Mouse (Mus musculus): Measurements from ENCODE around the gene Sema3f. TPM values are rescaled to one million over a fixed set of nuclear protein-coding genes. Genes with fewer than 3 reads are reported as not detected.

The Sema3f gene
- polyA plus RNA-seq, 2 experiments: 0.69 to 3.5 TPM

DNA sequence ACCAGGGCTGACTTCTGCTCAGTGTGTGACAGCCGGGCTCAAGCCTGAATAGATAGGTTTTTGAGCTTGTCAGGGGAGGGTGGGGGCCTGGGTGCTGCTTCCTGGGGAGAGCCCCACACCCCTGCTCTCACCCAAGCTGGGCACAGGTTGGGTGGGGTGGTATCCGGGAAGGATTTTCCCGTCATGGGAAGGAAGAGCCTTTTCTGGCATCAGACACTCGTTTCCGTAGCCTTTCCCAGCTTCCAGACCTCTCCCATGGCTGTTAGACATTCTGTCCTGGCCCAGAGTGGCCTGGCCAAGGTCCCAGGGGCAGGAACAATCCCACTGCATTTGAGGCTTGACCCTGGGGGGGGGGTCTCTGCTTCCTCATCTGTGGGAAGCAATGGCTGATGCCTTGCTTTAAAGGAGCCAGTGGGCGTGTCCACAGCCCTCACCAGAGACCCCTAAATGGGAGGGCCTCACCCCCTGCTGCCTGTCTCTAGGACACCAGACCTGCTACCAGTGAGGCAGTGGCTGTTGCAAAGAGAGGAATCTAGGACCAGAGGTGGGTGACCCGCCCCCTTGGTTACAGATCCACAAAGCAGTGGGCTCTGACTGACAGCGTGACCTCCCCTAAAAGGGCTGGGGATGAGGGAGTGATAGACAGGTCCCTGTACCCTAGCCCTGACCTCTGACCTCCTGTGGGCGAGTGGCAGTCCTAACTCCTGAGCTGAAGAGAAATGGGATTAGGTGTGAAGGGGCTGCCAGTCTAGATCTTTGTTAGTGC is 13.2 kb downstream of the Sema3f start:
- H3K36me3 ChIP-seq (replicated peaks; ENCODE audit: control insufficient read depth, insufficient read depth, low read depth): no peaks in the 10 kb centered on the region
- TF ChIP-seq EP300 (IDR thresholded peaks at IDR 0.05; ENCODE audit: low read depth) (no peak), CTCF (IDR thresholded peaks at IDR 0.05; ENCODE audit: low read depth) (no peak)
- ATAC-seq (ENCODE audit: insufficient read depth) (no peak), DNase-seq (ENCODE audit: low read depth in 3 of 3, low spot score in 3 of 3) (no peak)
- H3K4me1 ChIP-seq (replicated peaks; ENCODE audit: control insufficient read depth in 2 of 2, insufficient read depth in 2 of 2, low read length in 1 of 2): peaks cover 0 to 2% of the 10 kb centered on the region in 2 experiments; a peak in 1 of 4 replicates
- no peak overlapping the region for H3K4me3 ChIP-seq (ENCODE audit: insufficient read depth in 1 of 2, low read depth in 2 of 2, low read length in 2 of 2)
- H3K4me2 ChIP-seq (ENCODE audit: low read depth): no peak overlapping the region
- no peaks in the 10 kb centered on the region for H3K27me3 ChIP-seq (ENCODE audit: control insufficient read depth, insufficient read depth, low read length)
- H3K27ac ChIP-seq: no peak overlapping the region
- 49% methylated on average over 9 of the region's 9 CpGs for WGBS (ENCODE audit: insufficient replicate concordance)
- H3K9me3 ChIP-seq (ENCODE audit: control insufficient read depth, low read length): no peaks in the 10 kb centered on the region
- no peak overlapping the region for H3K9ac ChIP-seq (replicated peaks)

DNA sequence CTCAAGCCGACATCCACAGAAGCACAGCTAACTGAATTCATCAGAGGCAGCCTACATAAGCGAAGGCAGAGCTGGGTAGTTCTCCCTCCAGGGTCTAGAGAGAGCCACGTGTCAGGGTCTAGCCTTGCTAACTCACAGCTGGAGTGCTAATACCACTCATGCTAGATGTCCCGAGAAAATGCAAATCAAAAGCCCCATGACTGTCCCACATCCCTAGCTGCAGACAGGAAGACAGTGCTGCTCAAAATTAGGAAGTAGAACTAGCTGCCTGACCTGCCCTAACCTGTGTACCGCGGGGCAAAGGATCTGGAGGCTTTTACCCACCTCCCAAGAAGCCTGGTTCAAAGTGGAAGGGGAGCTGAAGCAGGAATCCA is 14.2 kb downstream of the Sema3f start:
- WGBS (ENCODE audit: insufficient replicate concordance): 23% methylated on average over 6 of the region's 6 CpGs
- Histone ChIP-seq H3K4me1 (replicated peaks; ENCODE audit: control insufficient read depth in 2 of 2, insufficient read depth in 2 of 2, low read length in 1 of 2) (peaks cover 0 to 2% of the 10 kb centered on the region in 2 experiments; a peak in 1 of 4 replicates), H3K9ac (replicated peaks) (no peak overlapping the region), H3K36me3 (replicated peaks; ENCODE audit: control insufficient read depth, insufficient read depth, low read depth) (no peaks in the 10 kb centered on the region), H3K27me3 (ENCODE audit: control insufficient read depth, insufficient read depth, low read length) (no peaks in the 10 kb centered on the region), H3K4me3 (ENCODE audit: insufficient read depth in 1 of 2, low read depth in 2 of 2, low read length in 2 of 2) (no peak overlapping the region), H3K27ac (no peak overlapping the region), H3K9me3 (ENCODE audit: control insufficient read depth, low read length) (no peaks in the 10 kb centered on the region), H3K4me2 (ENCODE audit: low read depth) (no peak overlapping the region)
- DNase-seq (ENCODE audit: low read depth in 3 of 3, low spot score in 3 of 3): no peak
- ATAC-seq (ENCODE audit: insufficient read depth): no peak
- no peak for TF ChIP-seq CTCF (IDR thresholded peaks at IDR 0.05; ENCODE audit: low read depth)
- TF ChIP-seq EP300 (IDR thresholded peaks at IDR 0.05; ENCODE audit: low read depth): no peak

- H3K4me1 ChIP-seq (replicated peaks; ENCODE audit: control insufficient read depth in 2 of 2, insufficient read depth in 2 of 2, low read length in 1 of 2): peaks cover 0 to 2% of the 10 kb centered on the region in 2 experiments; a peak in 1 of 4 replicates
- no peak for DNase-seq (ENCODE audit: low read depth in 3 of 3, low spot score in 3 of 3)
- no peak for TF ChIP-seq CTCF (IDR thresholded peaks at IDR 0.05; ENCODE audit: low read depth)
- TF ChIP-seq EP300 (IDR thresholded peaks at IDR 0.05; ENCODE audit: low read depth): no peak
- ATAC-seq (ENCODE audit: insufficient read depth): no peak
- no peaks in the 10 kb centered on the region for H3K27me3 ChIP-seq (ENCODE audit: control insufficient read depth, insufficient read depth, low read length)
- H3K4me3 ChIP-seq (ENCODE audit: insufficient read depth in 1 of 2, low read depth in 2 of 2, low read length in 2 of 2): no peak overlapping the region
- no peak overlapping the region for H3K9ac ChIP-seq (replicated peaks)
- no peaks in the 10 kb centered on the region for H3K36me3 ChIP-seq (replicated peaks; ENCODE audit: control insufficient read depth, insufficient read depth, low read depth)
- no peaks in the 10 kb centered on the region for H3K9me3 ChIP-seq (ENCODE audit: control insufficient read depth, low read length)
- no peak overlapping the region for H3K4me2 ChIP-seq (ENCODE audit: low read depth)
- H3K27ac ChIP-seq: no peak overlapping the region
- 69% methylated on average over 12 of the region's 12 CpGs for WGBS (ENCODE audit: insufficient replicate concordance)
Observed at GRCm38 (mm10) chr9:107695441-107696105, 14.7 kb downstream of the Sema3f start.

GRCm38 (mm10) chr9:107694627-107695026 is 15.6 kb downstream of the Sema3f start:
- H3K36me3 ChIP-seq (replicated peaks; ENCODE audit: control insufficient read depth, insufficient read depth, low read depth): no peaks in the 10 kb centered on the region
- no peak overlapping the region for H3K27ac ChIP-seq
- no peak overlapping the region for H3K4me2 ChIP-seq (ENCODE audit: low read depth)
- no peaks in the 10 kb centered on the region for H3K27me3 ChIP-seq (ENCODE audit: control insufficient read depth, insufficient read depth, low read length)
- ATAC-seq (ENCODE audit: insufficient read depth) (no peak), DNase-seq (ENCODE audit: low read depth in 3 of 3, low spot score in 3 of 3) (no peak)
- no peak overlapping the region for H3K4me3 ChIP-seq (ENCODE audit: insufficient read depth in 1 of 2, low read depth in 2 of 2, low read length in 2 of 2)
- 58% methylated on average over 7 of the region's 7 CpGs for WGBS (ENCODE audit: insufficient replicate concordance)
- no peak overlapping the region for H3K9ac ChIP-seq (replicated peaks)
- H3K4me1 ChIP-seq (replicated peaks; ENCODE audit: control insufficient read depth in 2 of 2, insufficient read depth in 2 of 2, low read length in 1 of 2): peaks cover 0 to 2% of the 10 kb centered on the region in 2 experiments; a peak in 1 of 4 replicates
- H3K9me3 ChIP-seq (ENCODE audit: control insufficient read depth, low read length): no peaks in the 10 kb centered on the region
- TF ChIP-seq CTCF (IDR thresholded peaks at IDR 0.05; ENCODE audit: low read depth) (no peak), EP300 (IDR thresholded peaks at IDR 0.05; ENCODE audit: low read depth) (no peak)

DNA sequence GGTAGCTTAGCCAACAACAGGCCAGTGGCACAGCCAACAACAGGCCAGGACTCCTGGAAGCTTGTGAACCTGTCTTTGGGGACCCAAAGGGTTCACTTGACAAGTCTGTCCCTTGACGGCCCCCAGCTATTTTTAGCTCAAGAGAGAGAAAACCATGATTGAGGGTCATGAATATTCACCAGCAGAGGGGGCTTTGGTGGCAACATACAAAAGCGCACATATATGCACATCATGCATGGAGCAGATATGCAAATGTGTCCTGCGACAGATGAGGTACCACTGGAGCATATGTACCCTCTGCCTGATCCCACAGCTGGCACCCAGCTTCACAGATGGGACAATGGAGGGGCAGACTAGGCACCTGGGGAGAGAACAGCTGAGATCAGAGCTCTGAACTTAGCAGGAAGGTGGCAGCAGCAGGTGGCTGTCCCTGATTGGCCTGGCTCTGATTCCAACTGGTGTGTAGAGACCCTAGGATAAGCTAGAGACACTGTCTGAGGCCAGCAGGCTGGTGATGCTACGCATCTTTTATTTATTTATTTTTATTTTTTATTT is 16.8 kb downstream of the Sema3f start:
- no peak overlapping the region for H3K4me2 ChIP-seq (ENCODE audit: low read depth)
- no peak overlapping the region for H3K4me3 ChIP-seq (ENCODE audit: insufficient read depth in 1 of 2, low read depth in 2 of 2, low read length in 2 of 2)
- no peaks in the 10 kb centered on the region for H3K9me3 ChIP-seq (ENCODE audit: control insufficient read depth, low read length)
- no peak overlapping the region for H3K27ac ChIP-seq
- TF ChIP-seq EP300 (IDR thresholded peaks at IDR 0.05; ENCODE audit: low read depth) (no peak), CTCF (IDR thresholded peaks at IDR 0.05; ENCODE audit: low read depth) (no peak; the same call in 1 of the 2 replicates)
- H3K9ac ChIP-seq (replicated peaks): no peak overlapping the region
- H3K27me3 ChIP-seq (ENCODE audit: control insufficient read depth, insufficient read depth, low read length): no peaks in the 10 kb centered on the region
- H3K36me3 ChIP-seq (replicated peaks; ENCODE audit: control insufficient read depth, insufficient read depth, low read depth): no peaks in the 10 kb centered on the region
- 0 out of 4 replicates have a peak, but pooled peaks cover 0 to 2% of the 10 kb centered on the region in 2 experiments for H3K4me1 ChIP-seq (replicated peaks; ENCODE audit: control insufficient read depth in 2 of 2, insufficient read depth in 2 of 2, low read length in 1 of 2)
- no peak for DNase-seq (ENCODE audit: low read depth in 3 of 3, low spot score in 3 of 3)
- no peak for ATAC-seq (ENCODE audit: insufficient read depth)
- 50% methylated on average over 4 of the region's 4 CpGs for WGBS (ENCODE audit: insufficient replicate concordance)
